Mouse (Mus musculus) myocyte (in vitro differentiated cells): ENCODE data around the gene Lrrc36.

Source experiments
- CEBPB ChIP-seq: IDR thresholded peaks from 2 replicates; pipeline ENCODE4 v1.6.1; 2011; ENCODE audit warnings: mild to moderate bottlenecking, moderate library complexity; ENCODE audit not compliant: poor library complexity, insufficient read depth, severe bottlenecking
- E2F4 ChIP-seq: IDR thresholded peaks from one replicate; pipeline ENCODE4 v1.6.1; 2011; ENCODE audit warnings: mild to moderate bottlenecking, control low read depth, moderate library complexity; ENCODE audit not compliant: insufficient read depth
- POLR2A ChIP-seq: IDR thresholded peaks from one replicate; pipeline ENCODE4 v1.6.1; 2011; ENCODE audit warnings: low read depth, mild to moderate bottlenecking, control low read depth, moderate library complexity; ENCODE audit not compliant: insufficient read length
- POLR2AphosphoS2 ChIP-seq: IDR thresholded peaks from one replicate; pipeline ENCODE4 v1.6.1; 2011; ENCODE audit warnings: low read depth, control low read depth; ENCODE audit not compliant: insufficient read length
- USF1 ChIP-seq: IDR thresholded peaks from one replicate; pipeline ENCODE4 v1.6.1; 2011; ENCODE audit warnings: low read depth, mild to moderate bottlenecking, control low read depth, moderate library complexity

- TF ChIP-seq POLR2A (no peak), E2F4 (no peak), POLR2AphosphoS2 (no peak), USF1 (no peak), CEBPB (no peak)
Measured at GRCm38 (mm10) chr8:105433021-105433420, 19.6 kb downstream of the Lrrc36 start.
